Mouse (Mus musculus) cerebellum, adult 11 months (tissue): ENCODE data around the gene Tns4.

ENCODE experiments used
- DNase-seq: peaks from one replicate; pipeline ENCODE4 v3.0.0; 2022

Gene Tns4

DNA sequence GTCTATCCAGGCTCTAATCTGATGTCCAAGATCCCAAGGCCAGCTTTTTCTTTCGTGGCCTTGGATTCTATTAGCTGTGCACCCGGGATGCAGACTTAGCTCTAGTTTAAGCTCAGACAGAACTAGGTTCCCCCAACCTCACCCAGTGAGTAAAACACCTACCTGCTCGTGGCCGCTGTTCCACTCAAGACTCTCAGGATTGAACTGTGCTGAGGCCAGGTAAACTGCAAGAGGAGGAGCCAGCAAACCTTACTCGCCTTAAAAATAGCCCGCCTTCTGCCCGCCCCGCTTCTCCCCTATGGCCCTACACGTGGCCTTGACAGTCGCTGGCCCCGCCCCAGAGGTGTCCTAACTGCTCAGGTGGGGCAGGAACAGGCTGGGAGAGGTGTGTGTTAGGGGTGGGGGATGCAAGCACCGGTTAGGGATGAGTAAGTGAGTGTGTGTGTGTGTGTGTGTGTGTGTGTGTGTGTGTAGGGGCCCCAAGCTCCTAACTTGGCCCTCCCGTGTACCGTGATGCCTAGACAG, at the start of gene Tns4:
Gene Tns4, minus strand, starts transcription at position 230 of the 525 bp plus-strand sequence.
- no peak for DNase-seq

DNA sequence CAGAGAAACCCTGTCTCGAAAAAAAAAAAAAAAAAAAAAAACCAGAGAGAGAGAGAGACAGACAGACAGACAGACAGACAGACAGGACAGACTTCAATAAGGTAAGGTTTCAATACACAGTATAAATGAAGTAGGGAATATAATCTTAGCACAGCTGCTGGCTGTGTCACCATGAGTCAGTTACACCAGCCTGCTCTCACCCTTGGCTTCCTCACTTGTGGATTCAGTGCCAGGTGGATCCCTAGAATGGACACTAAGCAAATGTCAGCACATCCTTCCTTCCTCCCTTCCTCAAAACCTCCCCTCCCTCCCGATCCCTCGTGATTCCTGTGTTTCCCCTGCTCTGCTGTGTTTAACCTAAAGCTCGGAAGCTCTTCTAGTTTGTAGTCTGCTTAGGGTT, 48.3 kb upstream of the Tns4 start:
- no peak for DNase-seq

DNA sequence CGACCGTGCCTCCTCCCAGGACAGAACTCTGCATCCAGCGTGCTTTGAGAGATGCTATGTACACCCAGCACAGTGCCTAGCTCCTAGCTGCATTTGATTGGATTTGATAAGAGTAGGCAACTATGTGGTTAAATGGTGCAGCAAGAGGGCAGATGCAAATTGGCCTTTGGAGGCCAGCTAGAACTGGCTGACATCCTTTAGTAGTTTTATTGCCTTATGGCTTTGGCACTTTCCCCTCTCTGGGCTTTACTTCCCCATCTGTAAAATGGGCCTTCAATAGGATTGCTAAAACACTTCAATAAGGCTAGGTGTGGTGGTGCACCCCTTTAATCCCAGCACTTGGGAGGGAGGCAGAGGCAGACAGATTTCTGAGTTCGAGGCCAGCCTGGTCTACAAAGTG, 47.9 kb upstream of the Tns4 start:
- no peak for DNase-seq

DNA sequence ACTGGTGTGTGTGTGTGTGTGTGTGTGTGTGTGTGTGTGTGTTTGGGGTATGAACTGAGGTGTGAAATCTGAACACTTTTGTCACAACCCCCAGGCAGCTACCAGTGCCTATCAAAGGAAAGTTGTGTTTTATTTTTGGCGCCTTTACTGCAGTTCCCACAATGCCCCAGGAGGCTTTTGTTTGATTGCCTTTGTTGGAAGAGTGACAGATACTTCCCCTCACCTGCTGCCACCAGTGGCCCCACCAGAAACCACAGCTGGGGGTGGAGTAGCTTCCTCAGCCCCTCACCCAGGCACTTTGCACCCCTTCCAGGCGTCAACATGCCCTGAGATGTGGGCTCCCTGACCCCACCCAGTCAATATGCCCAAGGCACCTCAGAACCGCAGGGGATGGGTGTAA, 47.3 kb upstream of the Tns4 start:
- no peak for DNase-seq

DNA sequence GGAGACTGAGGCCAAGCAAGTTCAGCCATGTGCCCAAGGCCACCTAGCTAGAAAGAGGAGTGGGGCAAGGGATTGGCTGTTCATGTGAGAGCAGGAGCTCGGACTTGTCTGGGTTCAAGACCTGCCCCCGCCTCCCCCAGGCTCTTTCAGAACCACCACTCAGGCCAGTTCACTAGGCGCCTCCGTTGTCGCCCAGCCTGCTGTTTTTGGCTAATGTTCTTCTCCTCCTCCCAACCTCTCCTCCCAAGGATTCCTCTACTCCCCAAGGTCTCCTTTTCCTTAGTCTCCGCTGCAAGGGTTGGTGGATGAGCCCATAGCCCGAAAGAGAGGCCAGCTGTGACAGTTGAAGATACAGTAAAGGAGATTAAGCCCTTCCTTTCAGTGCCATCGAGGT, 45.9 kb upstream of the Tns4 start:
- no peak for DNase-seq

DNA sequence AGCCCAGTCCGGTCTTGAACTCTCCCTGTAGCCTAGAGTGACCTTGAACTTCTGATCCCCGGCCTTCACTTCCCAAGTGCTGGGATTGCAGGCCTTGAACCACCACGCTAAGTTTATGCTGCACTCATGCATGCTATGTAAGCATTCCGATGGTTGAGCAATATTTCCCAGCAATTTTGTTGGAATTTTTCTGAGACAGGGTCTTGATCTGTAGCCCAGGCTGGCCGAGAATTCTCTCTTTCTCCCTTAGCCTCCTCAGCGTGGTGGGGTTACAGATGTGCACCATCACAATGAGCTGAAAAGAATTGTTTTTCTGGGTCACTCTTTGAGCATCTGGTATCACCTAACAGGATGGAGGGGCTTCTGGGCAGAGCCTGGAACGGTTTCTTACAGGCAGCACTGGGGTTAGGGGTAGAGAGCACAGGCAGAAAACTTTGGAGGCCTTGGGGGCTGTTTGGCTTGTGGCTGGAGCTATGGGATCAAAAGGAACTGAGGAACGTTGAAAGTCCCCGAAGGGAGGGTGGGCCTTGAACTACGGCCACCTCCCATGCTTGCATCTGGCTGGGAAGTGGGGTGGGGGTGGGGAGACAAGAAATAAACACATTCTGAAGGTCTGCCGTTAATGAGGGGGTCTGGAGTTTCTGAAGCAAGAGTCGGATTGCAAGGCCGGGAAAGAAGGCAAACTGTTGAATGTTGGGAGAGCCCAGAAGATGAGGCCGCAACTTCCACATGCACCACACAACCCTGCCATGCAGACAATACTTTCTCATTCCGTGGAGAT, 45.4 kb upstream of the Tns4 start:
- DNase-seq, result no peak

DNA sequence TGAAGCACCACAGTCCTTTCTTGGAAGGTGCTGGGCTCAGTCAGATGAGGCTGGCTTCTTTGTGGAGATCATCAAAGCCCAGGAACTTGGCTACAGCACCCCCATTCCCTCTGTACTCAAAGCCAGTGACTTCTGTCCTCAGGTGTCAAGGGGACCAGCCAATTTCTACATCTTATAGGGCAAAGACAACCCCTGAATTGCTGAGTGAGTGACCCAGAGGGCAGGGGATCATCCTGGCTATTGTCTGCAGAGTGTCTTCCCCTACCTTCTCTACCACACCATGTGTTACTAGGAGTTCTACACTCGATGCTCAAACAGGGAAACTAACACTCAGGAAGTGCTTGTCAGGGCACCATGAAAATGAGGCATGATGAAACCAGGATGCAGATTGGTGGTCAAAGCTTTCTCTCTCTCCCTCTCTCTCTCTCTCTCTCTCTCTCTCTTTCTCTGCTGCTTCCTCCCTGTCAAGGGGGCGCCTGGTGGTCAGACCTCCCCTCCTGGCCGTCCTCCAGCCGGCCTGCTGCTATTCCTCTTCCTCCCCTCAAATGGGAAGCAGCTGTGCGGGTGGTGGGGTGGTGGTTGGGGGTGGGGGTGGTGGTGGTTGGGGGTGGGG, 44.3 kb upstream of the Tns4 start:
- DNase-seq, result no peak

DNA sequence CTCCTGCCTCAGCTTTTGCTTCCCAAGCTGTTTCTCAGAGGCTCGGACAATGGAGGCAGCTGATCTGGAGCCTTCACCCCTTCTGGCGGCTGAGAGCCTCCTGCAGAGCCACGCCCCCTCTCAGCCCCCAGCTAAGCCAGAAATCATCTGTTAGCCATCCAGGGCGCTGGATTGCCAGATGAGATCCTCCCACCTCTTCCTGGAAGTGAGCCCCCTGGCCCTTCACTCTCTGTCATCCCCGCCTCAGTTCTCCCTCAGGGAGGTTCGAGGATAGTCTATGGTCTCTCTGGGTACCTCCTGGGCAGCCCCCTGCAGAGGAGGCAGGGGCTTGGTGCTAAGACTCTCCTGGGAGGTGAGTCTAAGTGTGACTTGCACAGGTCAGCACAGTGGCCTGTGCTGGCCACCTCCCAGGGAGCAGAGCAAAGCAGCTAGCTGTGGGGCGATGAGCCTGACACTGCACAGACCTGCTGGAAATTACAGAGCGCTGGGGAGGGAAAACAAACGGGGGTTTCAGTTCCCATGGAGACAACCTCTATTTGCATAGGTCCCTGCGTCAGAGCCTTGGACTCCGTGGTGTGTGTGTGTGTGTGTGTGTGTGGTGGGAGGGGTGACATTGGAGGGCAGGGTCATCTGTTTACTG, 43.1 kb upstream of the Tns4 start:
- DNase-seq, result no peak

DNA sequence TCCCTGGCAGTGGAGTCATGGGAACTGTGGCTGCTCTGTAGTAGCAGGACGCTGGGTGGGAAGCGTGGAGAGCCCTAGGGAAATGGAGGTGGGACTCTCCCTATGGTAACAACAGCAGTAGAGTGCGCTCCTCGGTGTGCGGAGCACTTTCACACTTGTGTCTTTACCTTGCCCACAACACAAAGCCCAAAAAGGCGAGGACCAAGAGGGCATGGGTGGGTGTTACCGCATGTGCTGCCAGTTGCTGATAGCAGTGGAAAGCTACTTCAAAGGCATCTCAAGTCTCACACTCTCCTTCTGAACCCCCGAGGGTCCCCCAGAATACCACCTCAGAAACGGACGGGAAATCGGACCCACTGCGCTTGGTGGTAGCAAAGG, 42.3 kb upstream of the Tns4 start:
- no peak for DNase-seq

DNA sequence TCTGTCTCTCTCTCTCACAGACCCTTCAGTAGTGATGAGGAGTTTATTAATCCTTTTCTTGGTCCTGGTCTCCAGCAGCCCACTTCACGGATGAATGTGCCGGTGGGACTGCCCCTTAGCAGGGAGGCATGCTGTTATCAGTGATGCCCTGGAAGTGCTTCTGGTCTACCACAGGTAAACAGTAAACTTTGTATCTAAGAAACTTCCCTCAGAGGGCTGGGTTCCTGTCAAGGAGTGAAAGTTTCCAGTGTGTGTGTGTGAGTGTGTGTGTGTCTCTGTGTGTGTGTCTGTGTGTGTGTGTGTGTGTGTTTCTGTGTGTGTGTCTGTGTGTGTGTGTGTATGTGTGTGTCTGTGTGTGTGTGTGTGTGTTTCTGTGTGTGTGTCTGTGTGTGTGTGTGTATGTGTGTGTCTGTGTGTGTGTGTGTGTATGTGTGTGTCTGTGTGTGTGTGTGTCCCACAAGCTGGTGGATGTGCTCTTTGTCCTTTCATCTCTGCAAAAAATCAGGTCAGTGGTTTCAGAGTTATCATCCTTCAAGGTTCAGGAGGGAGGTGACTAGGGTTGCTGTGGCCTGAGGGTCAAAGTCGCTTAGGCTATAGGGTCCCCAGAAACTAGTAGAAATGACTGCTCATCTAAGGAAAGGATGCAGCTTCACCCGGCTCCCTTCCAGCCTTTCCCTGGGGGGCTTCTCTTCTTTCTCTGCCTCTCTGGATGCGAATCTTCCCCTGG, 41.8 kb upstream of the Tns4 start:
- no peak for DNase-seq

DNA sequence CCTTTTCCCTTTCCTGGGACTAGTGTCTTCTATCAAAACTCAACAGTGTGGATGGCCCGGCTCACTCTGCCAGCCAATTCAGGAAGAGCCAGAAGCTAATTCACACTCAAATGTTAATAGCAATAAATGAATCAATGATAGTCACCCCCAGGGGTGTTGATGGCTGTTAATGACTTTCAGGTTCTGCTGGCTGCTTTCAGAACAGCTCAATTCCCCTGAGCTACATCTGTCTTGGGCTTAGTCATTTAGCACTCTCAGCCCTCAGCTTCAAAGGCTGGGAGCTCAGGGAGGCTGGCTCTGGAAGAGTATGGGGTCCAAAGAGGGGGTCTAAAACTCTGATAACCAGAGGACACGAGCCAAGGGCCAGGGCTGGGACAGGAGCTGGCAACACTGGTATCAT, 40.2 kb upstream of the Tns4 start:
- no peak for DNase-seq

DNA sequence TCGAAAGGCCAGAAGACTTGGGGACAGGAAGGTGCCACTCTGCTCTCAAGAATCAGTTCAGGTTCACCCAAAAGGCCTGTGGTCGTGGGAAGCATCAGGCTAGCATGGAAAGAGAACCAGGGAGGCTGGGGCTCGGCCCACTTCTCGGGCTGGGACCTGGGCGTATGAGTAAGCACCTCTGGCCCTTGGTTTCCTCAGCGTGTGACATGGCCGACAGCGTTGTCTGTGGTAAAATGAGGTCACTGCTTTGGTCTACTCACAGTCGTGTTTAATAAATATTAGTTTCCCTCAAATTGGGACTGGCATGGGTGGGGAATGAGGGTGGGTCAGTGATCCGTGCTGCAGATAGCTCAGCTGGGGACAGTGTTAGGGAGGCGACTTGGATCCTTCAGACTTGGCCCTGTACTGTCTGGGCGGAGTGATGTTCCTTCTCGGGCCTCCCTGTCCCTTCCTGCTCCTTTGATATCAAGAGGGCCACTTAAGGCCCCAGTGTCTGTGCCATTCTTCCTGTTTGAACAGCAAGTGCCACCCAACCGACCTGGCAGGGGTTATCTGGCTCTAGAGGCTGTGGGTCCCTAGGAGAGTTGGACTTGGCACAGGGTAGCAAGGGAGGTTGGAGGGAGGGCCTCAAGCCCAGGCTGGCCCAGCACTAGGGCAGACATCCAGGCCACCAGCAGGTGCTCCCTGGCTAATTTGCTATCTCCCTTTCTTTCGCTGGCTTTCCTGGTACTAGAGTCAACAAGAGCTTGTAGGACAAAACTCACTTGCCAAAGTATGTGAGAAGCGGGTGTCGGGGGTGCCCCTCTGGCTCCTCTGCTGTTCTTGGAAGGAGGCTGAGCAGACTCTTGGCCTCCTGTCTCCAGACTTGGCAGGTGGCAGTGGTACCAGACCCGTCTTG, 38.9 kb upstream of the Tns4 start:
- DNase-seq, result no peak

DNA sequence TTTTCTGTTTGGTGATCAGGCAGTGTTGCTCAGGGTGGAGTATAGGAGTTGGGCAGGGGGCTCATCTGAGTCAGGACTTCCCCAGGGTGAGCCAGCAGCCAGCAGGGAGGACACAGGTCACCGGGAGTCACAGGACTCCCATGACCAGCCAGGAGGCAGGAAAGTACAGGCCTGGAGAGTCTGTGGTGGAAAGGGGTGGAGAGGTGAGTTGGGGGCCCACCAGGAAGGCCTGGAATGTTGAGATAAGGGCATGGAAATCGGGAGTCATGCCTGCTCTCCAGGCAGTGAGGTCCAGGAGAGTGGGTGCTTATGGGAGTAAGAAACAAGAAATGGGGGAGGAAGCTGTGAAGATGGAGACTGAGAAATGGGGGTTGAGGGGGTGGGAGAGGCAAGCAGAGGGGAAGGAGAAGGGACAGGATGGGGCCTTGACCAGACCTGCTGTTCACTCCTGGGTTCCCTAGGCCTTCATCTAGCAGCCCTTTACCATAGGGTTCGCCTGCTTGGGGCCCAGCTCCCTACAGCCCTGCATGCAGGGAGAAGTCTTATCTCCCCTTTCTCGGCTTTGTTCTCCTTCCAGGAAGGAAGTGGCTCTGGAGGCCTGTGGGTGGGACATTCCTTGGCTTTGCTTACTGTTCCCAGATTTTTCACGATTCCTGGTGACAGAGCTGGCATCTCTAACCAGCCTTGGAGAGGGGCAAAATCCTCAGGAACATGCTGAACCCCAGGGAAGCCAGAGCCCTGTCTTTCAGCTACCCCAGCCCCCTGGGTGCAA, 37.6 kb upstream of the Tns4 start:
- no peak for DNase-seq

DNA sequence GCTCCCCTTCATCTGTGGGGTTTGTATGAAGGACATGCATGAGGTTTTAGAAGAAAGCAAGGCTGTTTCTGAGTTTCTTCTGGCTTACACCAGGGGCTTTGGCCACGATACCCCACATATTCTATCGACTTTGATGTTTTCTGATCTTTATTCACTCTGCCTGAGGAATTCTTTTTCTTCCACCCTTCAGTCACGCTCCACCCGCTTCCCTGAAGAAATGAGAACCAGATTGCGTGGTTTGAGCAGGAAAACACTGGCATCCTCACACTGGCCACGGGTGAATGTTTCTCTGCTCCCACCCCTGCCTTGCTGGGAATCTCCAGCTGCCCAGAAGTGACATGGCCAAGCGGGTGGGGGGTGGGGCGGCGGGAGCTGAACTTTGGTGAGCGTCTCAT, 35.5 kb upstream of the Tns4 start:
- no peak for DNase-seq

DNA sequence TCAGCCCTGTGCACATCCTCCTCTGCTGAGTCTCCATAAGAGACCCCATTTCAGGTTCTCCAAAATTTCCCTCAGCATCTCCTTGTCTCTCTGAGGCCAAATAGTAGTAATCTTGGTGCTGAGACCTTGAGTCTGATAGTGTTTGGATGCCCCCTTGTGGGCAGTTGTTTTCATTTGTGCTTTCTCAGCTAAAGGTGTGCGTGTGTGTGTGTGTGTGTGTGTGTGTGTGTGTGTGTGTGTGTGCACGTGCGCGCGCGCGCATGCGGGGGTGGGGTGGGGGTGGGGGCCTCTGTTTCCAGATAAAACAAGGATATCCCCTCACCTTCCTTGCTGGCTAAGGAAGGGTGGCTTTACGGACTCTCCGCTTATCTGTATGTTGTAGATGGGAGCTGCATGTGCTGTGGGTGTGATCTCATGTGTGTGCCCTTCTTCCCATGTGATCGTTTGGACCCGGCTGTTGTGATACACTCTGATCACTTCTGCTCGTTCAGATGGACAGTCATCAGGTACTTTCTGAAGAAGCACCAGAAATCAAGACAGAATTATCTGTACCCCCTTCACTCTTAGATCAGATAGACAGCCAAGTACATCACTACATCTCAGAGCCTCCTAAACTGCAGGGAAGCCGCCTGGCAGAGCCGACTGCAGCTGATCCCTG, 35.0 kb upstream of the Tns4 start:
- peak; percentile 8 for DNase-seq

DNA sequence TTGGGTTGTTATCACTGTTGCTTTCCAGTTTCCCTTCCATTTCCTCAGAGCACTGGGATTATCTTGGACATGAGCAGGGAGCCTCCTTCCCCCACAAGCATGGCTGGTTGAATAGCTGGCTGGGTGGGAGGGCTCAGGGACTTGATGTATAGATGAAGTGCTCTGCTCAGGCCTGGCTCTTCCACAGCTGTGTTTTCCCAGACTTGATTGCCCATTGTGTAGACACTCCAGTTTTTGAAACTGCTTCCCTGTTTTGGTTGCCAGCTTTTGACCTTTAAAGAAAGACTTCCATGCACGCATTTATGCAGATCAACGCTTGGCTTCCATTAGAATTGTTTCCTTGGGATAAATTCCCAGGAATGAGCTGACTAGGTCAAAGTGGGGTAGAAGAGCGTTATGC, 33.6 kb upstream of the Tns4 start:
- DNase-seq, result no peak

DNA sequence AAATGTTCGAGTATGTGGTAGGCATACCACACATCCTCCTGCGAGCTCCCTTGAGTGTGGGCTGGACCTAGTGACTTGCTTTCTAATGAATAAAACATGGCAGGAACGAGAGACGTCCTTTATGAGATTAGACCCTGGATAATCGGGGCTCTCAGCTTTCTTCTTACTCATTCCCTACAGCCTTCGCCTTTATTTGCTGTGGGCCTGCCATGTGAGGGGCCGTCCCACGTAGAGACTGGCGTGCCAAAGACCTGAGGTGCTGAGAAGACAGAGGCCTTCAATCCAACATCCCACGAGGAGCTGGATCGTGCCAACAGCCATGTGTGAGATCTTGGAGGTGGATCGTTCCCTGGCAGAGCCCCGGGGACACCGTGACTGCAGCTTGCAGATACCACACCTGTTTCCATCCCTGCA, 32.1 kb upstream of the Tns4 start:
- no peak for DNase-seq

DNA sequence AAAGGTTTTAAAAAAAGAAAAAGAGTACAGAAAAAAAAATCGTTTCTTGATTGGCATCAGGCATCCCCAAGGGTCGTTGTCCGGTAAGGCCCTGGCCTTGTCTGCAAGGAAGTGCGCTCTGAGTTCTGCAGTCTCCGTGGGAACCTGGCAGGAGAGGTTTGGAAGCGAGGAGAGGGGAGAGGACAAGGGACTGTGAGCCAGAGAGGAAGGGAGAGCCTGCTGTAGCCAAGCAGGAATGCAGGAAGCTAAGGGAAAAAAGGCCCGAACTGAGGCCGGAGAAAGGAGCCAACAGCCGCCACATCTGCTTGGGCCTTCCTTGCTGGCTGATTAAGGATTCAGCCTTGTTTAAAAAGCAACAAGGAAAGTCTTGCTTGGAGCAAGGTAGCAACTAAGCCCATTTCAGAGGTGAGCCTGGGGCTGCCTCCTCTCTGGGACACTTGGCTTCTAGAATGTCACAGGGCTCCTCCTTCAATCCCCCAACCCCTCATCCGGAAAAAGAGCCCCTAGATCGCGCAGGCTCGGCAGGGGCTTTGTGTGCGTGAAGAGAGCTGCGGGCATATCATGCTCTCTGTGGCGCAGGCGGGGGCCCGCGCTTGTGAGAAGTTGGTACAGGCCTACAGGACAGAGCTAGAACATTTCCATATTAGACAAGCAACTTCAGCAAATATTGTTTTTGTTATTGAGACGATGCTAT, 31.6 kb upstream of the Tns4 start:
- DNase-seq, result no peak

DNA sequence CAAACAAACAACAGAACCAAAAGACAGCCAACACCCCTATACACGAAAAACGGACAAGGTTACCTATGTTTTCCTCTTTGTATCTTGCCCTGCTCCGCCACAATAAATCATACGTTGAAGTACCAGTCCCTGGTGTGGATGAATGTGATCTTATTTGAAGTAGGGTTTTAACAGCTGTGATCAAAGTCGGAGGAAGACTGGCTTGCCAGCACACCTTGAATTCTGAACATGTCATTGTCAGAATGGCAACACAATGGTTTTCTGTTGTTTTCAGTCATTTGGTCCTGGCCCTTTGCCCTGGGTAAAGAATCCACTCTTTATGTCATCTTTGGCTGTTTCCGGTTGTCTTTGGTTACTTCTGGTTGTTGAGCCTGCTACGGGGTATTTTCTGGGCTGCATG, 29.9 kb upstream of the Tns4 start:
- DNase-seq, result no peak

DNA sequence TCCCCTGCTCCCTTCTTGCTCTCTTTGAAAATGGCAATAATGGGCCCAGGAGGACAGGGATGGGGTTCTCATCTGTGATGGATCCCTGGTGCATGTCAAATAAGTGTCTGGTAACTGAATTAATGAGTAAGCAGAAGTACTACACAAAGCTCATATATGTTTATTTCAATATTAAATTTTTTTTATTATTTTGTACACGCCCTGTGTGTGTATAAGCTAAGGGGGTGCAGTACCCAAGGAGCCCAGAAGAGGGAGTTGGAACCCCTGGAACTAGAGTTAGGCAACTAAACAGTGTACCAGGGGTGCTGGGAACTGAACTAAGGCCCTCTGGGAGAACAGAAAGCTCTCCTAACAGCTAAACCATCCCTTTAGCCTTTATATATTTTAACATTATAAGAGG, 29.3 kb upstream of the Tns4 start:
- no peak for DNase-seq
